Comparison of ENCODE assay signal across 8 mouse cellular contexts in the genomic region with DNA sequence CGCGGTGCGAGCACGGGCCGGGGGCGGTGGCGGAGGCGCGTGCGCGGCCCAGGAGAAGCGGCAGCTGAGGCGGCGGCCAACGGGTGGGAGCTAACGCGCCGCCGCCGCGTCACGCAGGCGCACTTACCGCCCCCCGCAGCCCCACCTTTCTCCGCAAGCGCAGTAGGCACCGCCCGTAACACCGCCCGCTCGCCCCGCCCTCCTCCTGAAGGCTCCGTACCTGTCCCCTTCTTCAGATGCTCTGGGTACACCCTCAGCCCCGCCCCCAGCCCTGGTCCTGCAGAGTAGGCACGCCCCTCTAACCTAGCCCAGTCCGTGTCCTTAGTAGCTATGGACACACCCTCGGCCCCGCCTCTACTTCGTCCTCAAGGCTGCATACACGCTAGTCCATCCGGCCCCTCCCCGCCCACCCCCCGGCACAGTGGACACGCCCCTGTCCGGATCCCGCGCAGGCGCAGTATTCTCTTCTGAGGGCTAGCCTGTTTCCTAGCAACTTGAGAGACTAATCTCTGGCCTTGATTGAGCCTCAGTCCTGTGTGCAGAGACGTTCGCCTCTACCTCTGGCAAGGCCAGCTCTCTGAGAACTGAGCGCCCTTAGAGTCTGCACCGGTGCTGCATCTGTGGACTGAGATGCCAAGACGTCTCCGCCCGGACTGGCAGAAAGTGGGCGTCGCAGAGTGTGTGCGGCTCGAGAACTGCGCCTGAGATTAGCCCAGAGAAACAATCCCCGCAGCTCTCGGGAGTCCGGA. TPM values are rescaled to one million over a fixed set of nuclear protein-coding genes. Genes with fewer than 3 reads are reported as not detected.
DNase-seq lines count a peak whose midpoint lies in the region; ATAC-seq and TF ChIP-seq lines count a peak whose summit lies in the region.

A gene (minus strand): TSS at position 124 of the 749 bp plus-strand sequence.

- ATAC-seq in erythroid progenitor cell, adult 5-6 weeks (replicated peaks; ENCODE audit: low FRiP score, poor library complexity, severe bottlenecking): peak; percentile 90
- ATAC-seq in heart, embryonic 12.5 days (ENCODE audit: insufficient number of reproducible peaks, low FRiP score): peak; percentile 100
- ATAC-seq in kidney, postnatal 0 days (replicated peaks; ENCODE audit: low FRiP score, low read depth): peak; percentile 99
- ATAC-seq in liver, embryonic 11.5 days (replicated peaks; ENCODE audit: low FRiP score): peak; percentile 99
- ATAC-seq in stomach, embryonic 14.5 days (ENCODE audit: insufficient number of reproducible peaks, insufficient read depth, low FRiP score, low read depth): peak; percentile 100

- TF ChIP-seq CTCF in kidney, postnatal 0 days (IDR thresholded peaks at IDR 0.05; ENCODE audit: low read depth): no peak

- peak; percentile 99 for DNase-seq in CD4-positive helper T cell, adult 2 months (ENCODE audit: low read depth, low spot score)
- DNase-seq in brain, embryonic 18.5 days (ENCODE audit: low read depth, low spot score): peak; percentile 98
- peak; percentile 100 for DNase-seq in kidney, postnatal 0 days (ENCODE audit: low spot score)
- DNase-seq in liver, embryonic 11.5 days (ENCODE audit: low spot score): peak; percentile 100
- peak; percentile 98 for DNase-seq in naive thymus-derived CD4-positive, alpha-beta T cell, adult 2 months (ENCODE audit: low read depth)

- peak within 1 kb of the TSS; percentile 84 for H3K4me2 ChIP-seq in heart, embryonic 12.5 days
- H3K4me2 ChIP-seq in kidney, postnatal 0 days (ENCODE audit: low read length): peak within 1 kb of the TSS; percentile 92
- H3K4me2 ChIP-seq in liver, embryonic 11.5 days: peak within 1 kb of the TSS; percentile 97
- peak within 1 kb of the TSS; percentile 88 for H3K4me2 ChIP-seq in stomach, embryonic 14.5 days (replicated peaks; ENCODE audit: low read depth, low read length)

- no peaks in the 10 kb centered on the region for H3K36me3 ChIP-seq in heart, embryonic 12.5 days
- no peaks in the 10 kb centered on the region for H3K36me3 ChIP-seq in kidney, postnatal 0 days (ENCODE audit: insufficient read depth, low read length)
- peaks cover 4% of the 10 kb centered on the region for H3K36me3 ChIP-seq in liver, embryonic 11.5 days (ENCODE audit: control insufficient read depth, insufficient read depth, low read length)
- no peaks in the 10 kb centered on the region for H3K36me3 ChIP-seq in stomach, embryonic 14.5 days (ENCODE audit: control insufficient read depth, insufficient read depth, low read length)

- WGBS in heart, embryonic 12.5 days: under 1% methylated on average over 48 of the region's 64 CpGs
- under 1% methylated on average over 45 of the region's 64 CpGs for WGBS in kidney, postnatal 0 days
- under 1% methylated on average over 61 of the region's 64 CpGs for WGBS in liver, embryonic 11.5 days
- WGBS in stomach, embryonic 14.5 days: under 1% methylated on average over 61 of the region's 64 CpGs

- H3K4me1 ChIP-seq in heart, embryonic 12.5 days (replicated peaks): peaks cover 37% of the 10 kb centered on the region
- H3K4me1 ChIP-seq in kidney, postnatal 0 days (replicated peaks; ENCODE audit: insufficient read depth, low read length): peaks cover 21% of the 10 kb centered on the region
- H3K4me1 ChIP-seq in liver, embryonic 11.5 days (replicated peaks; ENCODE audit: control insufficient read depth, insufficient read depth, low read length): peaks cover 39% of the 10 kb centered on the region
- peaks cover 30% of the 10 kb centered on the region for H3K4me1 ChIP-seq in stomach, embryonic 14.5 days (ENCODE audit: control insufficient read depth, insufficient read depth, low read length)

- H3K9me3 ChIP-seq in heart, embryonic 12.5 days (replicated peaks): no peaks in the 10 kb centered on the region
- H3K9me3 ChIP-seq in kidney, postnatal 0 days (replicated peaks; ENCODE audit: low read length): no peaks in the 10 kb centered on the region
- H3K9me3 ChIP-seq in liver, embryonic 11.5 days (ENCODE audit: control insufficient read depth, low read length): no peaks in the 10 kb centered on the region
- H3K9me3 ChIP-seq in stomach, embryonic 14.5 days (ENCODE audit: control insufficient read depth, low read depth, low read length): no peaks in the 10 kb centered on the region

- H3K4me3 ChIP-seq in heart, embryonic 12.5 days: peak within 1 kb of the TSS; percentile 88
- peak within 1 kb of the TSS; percentile 91 for H3K4me3 ChIP-seq in kidney, postnatal 0 days (replicated peaks; ENCODE audit: low read depth, low read length)
- peak within 1 kb of the TSS; percentile 95 for H3K4me3 ChIP-seq in liver, embryonic 11.5 days (ENCODE audit: low read depth, low read length)
- peak within 1 kb of the TSS; percentile 93 for H3K4me3 ChIP-seq in stomach, embryonic 14.5 days (ENCODE audit: low read depth, low read length)

- no peaks in the 10 kb centered on the region for H3K27me3 ChIP-seq in heart, embryonic 12.5 days (replicated peaks)
- H3K27me3 ChIP-seq in kidney, postnatal 0 days (ENCODE audit: insufficient read depth, low read length): no peaks in the 10 kb centered on the region
- H3K27me3 ChIP-seq in liver, embryonic 11.5 days (replicated peaks; ENCODE audit: control insufficient read depth, insufficient read depth, low read length): no peaks in the 10 kb centered on the region
- H3K27me3 ChIP-seq in stomach, embryonic 14.5 days (ENCODE audit: control insufficient read depth, insufficient read depth, low read length): no peaks in the 10 kb centered on the region

- peak within 1 kb of the TSS; percentile 89 for H3K27ac ChIP-seq in heart, embryonic 12.5 days (ENCODE audit: poor library complexity, severe bottlenecking)
- H3K27ac ChIP-seq in kidney, postnatal 0 days: peak within 1 kb of the TSS; percentile 80
- H3K27ac ChIP-seq in liver, embryonic 11.5 days (ENCODE audit: low read depth, low read length): peak within 1 kb of the TSS; percentile 83
- H3K27ac ChIP-seq in stomach, embryonic 14.5 days (ENCODE audit: low read length): peak within 1 kb of the TSS; percentile 77

- H3K9ac ChIP-seq in heart, embryonic 12.5 days: peak within 1 kb of the TSS; percentile 97
- peak within 1 kb of the TSS; percentile 95 for H3K9ac ChIP-seq in kidney, postnatal 0 days (ENCODE audit: low read depth, low read length)
- H3K9ac ChIP-seq in liver, embryonic 11.5 days (ENCODE audit: low read depth, low read length): peak within 1 kb of the TSS; percentile 92
- H3K9ac ChIP-seq in stomach, embryonic 14.5 days (replicated peaks; ENCODE audit: low read depth, low read length): peak within 1 kb of the TSS; percentile 97

RNA-seq across cellular contexts. Expression of the gene that starts here (rescaled TPM):
- 18.9 and 31.4 TPM in 2 replicates for total RNA-seq in erythroid progenitor cell, adult 5-6 weeks (2015; ENCODE audit: low replicate concordance)
- total RNA-seq in erythroid progenitor cell, adult 5-6 weeks (2017; ENCODE audit: low replicate concordance): 67.6 and 93.3 TPM in 2 replicates
- polyA plus RNA-seq in heart, embryonic 12.5 days (2016; fragmentation: Nextera tagmentation; extraction: Ambion mirVana): 17.9 and 22.1 TPM in 2 replicates
- polyA plus RNA-seq in kidney, postnatal 0 days (2015; fragmentation: Nextera tagmentation; extraction: Ambion mirVana): 9.1 and 14.2 TPM in 2 replicates
- 14.2 and 14.5 TPM in 2 replicates for polyA plus RNA-seq in liver, embryonic 11.5 days (2014; fragmentation: Nextera tagmentation; extraction: Ambion mirVana)
- polyA plus RNA-seq in stomach, embryonic 14.5 days (2014; fragmentation: Nextera tagmentation; extraction: Ambion mirVana): 15.7 and 16.3 TPM in 2 replicates

Comparison
In these comparisons a context has a peak if more than half of its experiments do, and no peak if none do; other contexts are left out.
1. Peak in every context shown above with its lines: DNase-seq, ATAC-seq, H3K4me3 ChIP-seq and H3K27ac ChIP-seq.